Mouse (Mus musculus): ENCODE results near the gene Slc30a4. TPM values are rescaled to one million over a fixed set of nuclear protein-coding genes. Genes with fewer than 3 reads are reported as not detected.

The Slc30a4 gene
- polyA plus RNA-seq, 1 experiment from 2014 or later, result 6.6 TPM

DNA sequence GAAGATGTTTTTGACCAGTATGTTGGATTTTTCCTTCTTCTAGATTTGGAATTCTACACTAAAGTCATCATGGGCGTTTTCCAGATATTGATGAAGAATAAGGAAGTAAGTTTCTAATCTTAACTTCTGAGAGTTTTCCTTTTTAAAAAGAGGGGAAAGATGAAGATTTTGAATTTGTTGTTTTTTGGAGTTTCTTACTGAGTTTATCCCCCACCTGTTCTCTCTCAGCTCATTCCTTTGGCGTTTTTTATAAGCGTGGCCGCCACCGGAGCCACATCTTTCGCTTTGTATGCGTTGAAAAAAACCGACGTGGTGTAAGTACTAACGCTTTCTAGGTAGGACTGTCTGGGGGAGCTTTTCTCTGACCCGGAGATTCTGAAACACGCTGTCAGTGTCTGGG is 64.4 kb downstream of the Slc30a4 start:
- Histone ChIP-seq H3K9me3 (no peaks in the 10 kb centered on the region), H3K4me3 (peak overlapping the region; percentile 44), H3K4me2 (replicated peaks) (peak overlapping the region; percentile 74), H3K27me3 (peaks cover 16% of the 10 kb centered on the region), H3K4me1 (no peaks in the 10 kb centered on the region), H3K36me3 (peaks cover 11% of the 10 kb centered on the region), H3K9ac (replicated peaks) (peak overlapping the region; percentile 44; the same call in 1 of the 2 replicates), H3K27ac (replicated peaks) (no peak overlapping the region)
- no peak for ATAC-seq (ENCODE audit: low FRiP score, low read depth)
- 30% methylated on average over 12 of the region's 12 CpGs for WGBS

DNA sequence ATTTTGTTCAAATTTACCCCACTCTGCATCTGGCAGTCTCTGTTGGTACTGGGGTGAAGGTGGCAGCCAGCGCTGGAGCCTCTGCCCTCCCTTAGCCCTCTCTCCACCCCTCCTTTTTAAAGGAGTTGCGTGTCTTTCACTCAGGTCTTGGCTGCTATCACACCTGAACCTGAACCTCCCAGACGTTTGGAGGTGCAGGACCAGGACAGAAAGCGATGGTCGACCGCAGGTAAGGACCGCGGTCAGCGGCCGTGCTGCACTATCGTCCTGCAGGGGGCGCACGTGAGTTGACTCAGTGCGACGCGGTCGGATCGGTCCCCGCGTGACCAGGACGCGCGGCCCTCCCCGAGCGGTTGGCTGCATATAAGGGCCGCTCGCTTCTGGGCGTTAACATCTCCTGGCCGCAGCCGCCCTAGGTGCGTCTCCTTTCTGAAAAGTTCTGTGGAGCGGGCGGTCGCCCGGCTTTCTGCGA is 64.9 kb downstream of the Slc30a4 start:
- H3K9me3 ChIP-seq, result no peaks in the 10 kb centered on the region
- no peaks in the 10 kb centered on the region for H3K4me1 ChIP-seq
- H3K36me3 ChIP-seq, result peaks cover 16% of the 10 kb centered on the region
- peak overlapping the region; percentile 44; the same call in 1 of the 2 replicates for H3K9ac ChIP-seq (replicated peaks)
- peak overlapping the region; percentile 74 for H3K4me2 ChIP-seq (replicated peaks)
- peak; percentile 83 for ATAC-seq (ENCODE audit: low FRiP score, low read depth)
- peaks cover 16% of the 10 kb centered on the region for H3K27me3 ChIP-seq
- no peak overlapping the region for H3K27ac ChIP-seq (replicated peaks)
- H3K4me3 ChIP-seq, result peak overlapping the region; percentile 44
- 1% methylated on average over 36 of the region's 36 CpGs for WGBS

DNA sequence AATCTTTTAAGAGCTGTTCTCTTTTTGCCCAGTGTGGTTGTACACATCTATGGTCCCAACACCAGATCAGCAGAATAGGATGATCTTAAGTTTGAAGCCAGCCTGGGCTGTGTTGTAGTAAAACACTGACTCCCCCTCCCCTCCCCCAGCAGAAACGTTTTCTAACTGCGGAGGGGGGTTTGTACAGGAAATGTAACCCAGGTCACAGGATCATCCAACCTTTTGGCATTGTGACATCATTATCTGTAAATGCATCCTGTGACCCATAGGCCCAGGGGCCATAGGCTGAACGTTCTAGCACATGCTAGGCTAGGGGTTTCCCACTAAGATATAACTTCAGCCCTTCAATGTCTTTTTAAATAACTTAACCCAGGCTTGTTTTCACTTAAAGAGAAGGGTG is 65.8 kb downstream of the Slc30a4 start, which contains the start of gene AA467197:
TSS of gene AA467197 (plus strand) at position 301 of the 400 bp plus-strand sequence.
- Histone ChIP-seq H3K4me2 (replicated peaks) (peak within 1 kb of the TSS; percentile 74), H3K9me3 (no peaks in the 10 kb centered on the region), H3K4me3 (peak within 1 kb of the TSS; percentile 44), H3K36me3 (peaks cover 20% of the 10 kb centered on the region), H3K27ac (replicated peaks) (no peak within 1 kb of the TSS), H3K9ac (replicated peaks) (peak within 1 kb of the TSS; percentile 44; the same call in 1 of the 2 replicates), H3K4me1 (peaks cover 8% of the 10 kb centered on the region), H3K27me3 (peaks cover 16% of the 10 kb centered on the region)
- WGBS, result 75% methylated on average over 3 of the region's 3 CpGs
- ATAC-seq (ENCODE audit: low FRiP score, low read depth), result no peak

MicroRNAs within 50 kb of the gene (microRNA counts, 519-probe panel; counts per million panel counts)
- microRNA mmu-miR-147, result not detected

Small RNA genes lying within 50 kb of the gene (microRNA-seq; reads per million reads assigned to microRNA genes)
- 13.7 reads per million, percentile 30 among the genes with 10 or more reads in this experiment for gene Mir147

Other genes starting within 250 kb of the Slc30a4 start
- gene Gm14085, start 217.7 kb downstream of the Slc30a4 start, polyA plus RNA-seq (2016; fragmentation: Nextera tagmentation; extraction: Ambion mirVana), result not detected in 2 replicates
- 23.3 and 23.8 TPM in 2 replicates for gene Gatm, start 91.4 kb downstream of the Slc30a4 start, polyA plus RNA-seq (2016; fragmentation: Nextera tagmentation; extraction: Ambion mirVana)
- gene AA467197, start 65.7 kb downstream of the Slc30a4 start, polyA plus RNA-seq (2016; fragmentation: Nextera tagmentation; extraction: Ambion mirVana), result 0.26 and 0.43 TPM in 2 replicates
- 74.2 and 78.7 TPM in 2 replicates for gene Bloc1s6, start 35.8 kb upstream of the Slc30a4 start, polyA plus RNA-seq (2016; fragmentation: Nextera tagmentation; extraction: Ambion mirVana)
- gene Sqor, start 62.6 kb upstream of the Slc30a4 start, polyA plus RNA-seq (2016; fragmentation: Nextera tagmentation; extraction: Ambion mirVana), result 3.4 and 3.6 TPM in 2 replicates

All from midbrain, embryonic 12.5 days (tissue).